Mouse (Mus musculus) left cerebral cortex, postnatal 14 days (tissue): ENCODE data around the gene Gm10428. TPM values are rescaled to one million over a fixed set of nuclear protein-coding genes. Genes with fewer than 3 reads are reported as not detected.

Experiments
- DNase-seq, 2 experiments: peaks; one replicate each; pipeline ENCODE4 v3.0.0; 2021 to 2022; ENCODE audit warnings: low spot score in 2 of 2, mixed read lengths in 1 of 2
- intact Hi-C: fragments of 180-260 bp; cut with DNase I; formaldehyde crosslinking; loops from one replicate; pipeline ENCODE4 v1.15.1; 2025
- total RNA-seq, 2 experiments: library from RNA; stranded (reverse); gene quantifications; 2 replicates each; pipeline ENCODE4 v1.2.3; 2021

The Gm10428 gene
- total RNA-seq, 2 experiments from 2014 or later, result not detected

- no peak for DNase-seq
- intact Hi-C loops, result no loop called here
Measured at GRCm38 (mm10) chr11:62760755-62761457, 8.0 kb downstream of the Gm10428 start.

GRCm38 (mm10) chr11:62776510-62776909, 23.6 kb downstream of the Gm10428 start:
- intact Hi-C loops, result no loop called here
- peak in 1 of 2 experiments; percentile 37 for DNase-seq

GRCm38 (mm10) chr11:62788935-62789616, 36.2 kb downstream of the Gm10428 start, which contains the start of gene Zfp286:
Gene Zfp286, minus strand, starts transcription at chr11:62789462.
- intact Hi-C loops, result no loop called here
- DNase-seq, result peak; percentile 94 to 96

GRCm38 (mm10) chr11:62789617-62789936, 36.7 kb downstream of the Gm10428 start:
- intact Hi-C loops, result no loop called here
- DNase-seq, result no peak

Other genes with a start within 250 kb of the Gm10428 start
- gene Cenpv, start 213.8 kb upstream of the Gm10428 start, total RNA-seq, result 10 to 100 TPM; 37.7 to 45.0 TPM
- gene Ubb, start 201.9 kb upstream of the Gm10428 start, total RNA-seq, result 1,000 to 10,000 TPM; 1,710 to 1,861 TPM
- 10 to 100 TPM; 21.9 to 22.2 TPM for gene Trpv2, start 178.6 kb upstream of the Gm10428 start, total RNA-seq
- 10 to 100 TPM; 16.4 to 16.8 TPM for gene Lrrc75a, start 104.6 kb upstream of the Gm10428 start, total RNA-seq
- 10 to 100 TPM; 23.4 to 24.2 TPM for gene Mmgt2, start 104.4 kb upstream of the Gm10428 start, total RNA-seq
- gene Zfp287, start 21.2 kb upstream of the Gm10428 start, total RNA-seq, result 10 to 100 TPM; 15.8 to 16.7 TPM
- 10 to 100 TPM; 20.6 to 23.0 TPM for gene Zfp286, start 36.4 kb downstream of the Gm10428 start, total RNA-seq
- gene Trim16, start 67.1 kb downstream of the Gm10428 start, total RNA-seq, result 1 to 10 TPM; 3.5 to 4.6 TPM
- gene Fbxw10, start 94.0 kb downstream of the Gm10428 start, total RNA-seq, result under 1 TPM; 0.53 to 0.64 TPM
- 10 to 100 TPM; 23.8 to 23.9 TPM for gene Tvp23b, start 126.4 kb downstream of the Gm10428 start, total RNA-seq
- not detected for gene Cdrt4, start 198.1 kb downstream of the Gm10428 start, total RNA-seq